Mouse (Mus musculus): ENCODE data around the gene Tmem120b. TPM values are rescaled to one million over a fixed set of nuclear protein-coding genes. Genes with fewer than 3 reads are reported as not detected.

Gene Tmem120b
- total and polyA plus RNA-seq, 3 experiments = 0.53 to 0.93 TPM; not detected in 1

- ATAC-seq (ENCODE audit: extremely low read depth, insufficient number of reproducible peaks, low FRiP score, poor library complexity, severe bottlenecking) = no peak; the same call in 1 of the 2 replicates
- Histone ChIP-seq H3K36me3 (replicated peaks) (no peaks in the 10 kb centered on the region), H3K27me3 (ENCODE audit: insufficient read depth, low read length) (peaks cover 5% of the 10 kb centered on the region; the same call in 1 of the 2 replicates), H3K4me3 (ENCODE audit: low read depth, low read length) (no peak overlapping the region), H3K4me1 (ENCODE audit: insufficient read depth, low read depth, low read length) (peaks cover 6% of the 10 kb centered on the region), H3K9me3 (replicated peaks) (no peaks in the 10 kb centered on the region)
- DNase-seq (ENCODE audit: low spot score) = peak; percentile 57
- TF ChIP-seq GATA2 (IDR thresholded peaks at IDR 0.05; ENCODE audit: borderline replicate concordance, low read depth, low read length) (no peak), POLR2AphosphoS5 (IDR thresholded peaks at IDR 0.05; ENCODE audit: insufficient replicate concordance, low read depth, low read length) (no peak), GATA1 (IDR thresholded peaks at IDR 0.05; ENCODE audit: borderline replicate concordance, low read length) (no peak), TAL1 (conservative IDR thresholded peaks at IDR 0.05; ENCODE audit: low read depth, low read length) (no peak), CTCF (IDR thresholded peaks at IDR 0.05; ENCODE audit: low read depth, low read length) (no peak)
These were observed 720 bp upstream of the Tmem120b start for GRCm38 (mm10) chr5:123067395-123067995.

- H3K36me3 ChIP-seq (replicated peaks) = no peaks in the 10 kb centered on the region
- H3K4me1 ChIP-seq (ENCODE audit: insufficient read depth, low read depth, low read length) = peaks cover 6% of the 10 kb centered on the region
- no peak overlapping the region for H3K4me3 ChIP-seq (ENCODE audit: low read depth, low read length)
- no peak for TF ChIP-seq TAL1 (conservative IDR thresholded peaks at IDR 0.05; ENCODE audit: low read depth, low read length)
- TF ChIP-seq GATA2 (IDR thresholded peaks at IDR 0.05; ENCODE audit: borderline replicate concordance, low read depth, low read length) = no peak
- no peak for TF ChIP-seq POLR2AphosphoS5 (IDR thresholded peaks at IDR 0.05; ENCODE audit: insufficient replicate concordance, low read depth, low read length)
- no peak for TF ChIP-seq CTCF (IDR thresholded peaks at IDR 0.05; ENCODE audit: low read depth, low read length)
- no peak for DNase-seq (ENCODE audit: low spot score)
- no peaks in the 10 kb centered on the region for H3K9me3 ChIP-seq (replicated peaks)
- no peak for ATAC-seq (ENCODE audit: extremely low read depth, insufficient number of reproducible peaks, low FRiP score, poor library complexity, severe bottlenecking)
- peaks cover 5% of the 10 kb centered on the region; the same call in 1 of the 2 replicates for H3K27me3 ChIP-seq (ENCODE audit: insufficient read depth, low read length)
These were observed 499 bp downstream of the Tmem120b start for GRCm38 (mm10) chr5:123068714-123069113.

- Histone ChIP-seq H3K4me1 (ENCODE audit: insufficient read depth, low read depth, low read length) (peaks cover 24% of the 10 kb centered on the region), H3K9me3 (replicated peaks) (peaks cover 4% of the 10 kb centered on the region), H3K36me3 (replicated peaks) (no peaks in the 10 kb centered on the region), H3K27me3 (ENCODE audit: insufficient read depth, low read length) (peaks cover 19% of the 10 kb centered on the region; the same call in 1 of the 2 replicates), H3K4me3 (ENCODE audit: low read depth, low read length) (peak overlapping the region; percentile 78)
- peak; percentile 45 for ATAC-seq (ENCODE audit: extremely low read depth, insufficient number of reproducible peaks, low FRiP score, poor library complexity, severe bottlenecking)
- TF ChIP-seq GATA2 (IDR thresholded peaks at IDR 0.05; ENCODE audit: borderline replicate concordance, low read depth, low read length) = no peak
- TF ChIP-seq GATA1 (IDR thresholded peaks at IDR 0.05; ENCODE audit: borderline replicate concordance, low read length) = no peak
- TF ChIP-seq TAL1 (conservative IDR thresholded peaks at IDR 0.05; ENCODE audit: low read depth, low read length) = no peak
- TF ChIP-seq CTCF (IDR thresholded peaks at IDR 0.05; ENCODE audit: low read depth, low read length) = no peak
- no peak for TF ChIP-seq POLR2AphosphoS5 (IDR thresholded peaks at IDR 0.05; ENCODE audit: insufficient replicate concordance, low read depth, low read length)
- peak; percentile 96 for DNase-seq (ENCODE audit: low spot score)
These were observed 7.6 kb downstream of the Tmem120b start for GRCm38 (mm10) chr5:123075576-123076418.

GRCm38 (mm10) chr5:123076419-123077281 lies 8.4 kb downstream of the Tmem120b start:
- Histone ChIP-seq H3K4me1 (ENCODE audit: insufficient read depth, low read depth, low read length) (peaks cover 24% of the 10 kb centered on the region), H3K9me3 (replicated peaks) (peaks cover 4% of the 10 kb centered on the region), H3K4me3 (ENCODE audit: low read depth, low read length) (peak overlapping the region; percentile 78), H3K27me3 (ENCODE audit: insufficient read depth, low read length) (peaks cover 19% of the 10 kb centered on the region; the same call in 1 of the 2 replicates), H3K36me3 (replicated peaks) (no peaks in the 10 kb centered on the region)
- no peak for ATAC-seq (ENCODE audit: extremely low read depth, insufficient number of reproducible peaks, low FRiP score, poor library complexity, severe bottlenecking)
- TF ChIP-seq GATA1 (IDR thresholded peaks at IDR 0.05; ENCODE audit: borderline replicate concordance, low read length) (no peak), TAL1 (conservative IDR thresholded peaks at IDR 0.05; ENCODE audit: low read depth, low read length) (no peak), POLR2AphosphoS5 (IDR thresholded peaks at IDR 0.05; ENCODE audit: insufficient replicate concordance, low read depth, low read length) (no peak), GATA2 (IDR thresholded peaks at IDR 0.05; ENCODE audit: borderline replicate concordance, low read depth, low read length) (no peak), CTCF (IDR thresholded peaks at IDR 0.05; ENCODE audit: low read depth, low read length) (no peak)
- no peak for DNase-seq (ENCODE audit: low spot score)

- Histone ChIP-seq H3K4me3 (ENCODE audit: low read depth, low read length) (no peak overlapping the region), H3K4me1 (ENCODE audit: insufficient read depth, low read depth, low read length) (peaks cover 24% of the 10 kb centered on the region), H3K36me3 (replicated peaks) (no peaks in the 10 kb centered on the region), H3K9me3 (replicated peaks) (peaks cover 4% of the 10 kb centered on the region), H3K27me3 (ENCODE audit: insufficient read depth, low read length) (peaks cover 16% of the 10 kb centered on the region; the same call in 1 of the 2 replicates)
- no peak for DNase-seq (ENCODE audit: low spot score)
- ATAC-seq (ENCODE audit: extremely low read depth, insufficient number of reproducible peaks, low FRiP score, poor library complexity, severe bottlenecking) = no peak
- TF ChIP-seq CTCF (IDR thresholded peaks at IDR 0.05; ENCODE audit: low read depth, low read length) (no peak), GATA2 (IDR thresholded peaks at IDR 0.05; ENCODE audit: borderline replicate concordance, low read depth, low read length) (no peak)
These were observed 11.4 kb downstream of the Tmem120b start for GRCm38 (mm10) chr5:123079568-123079967.

Measured in G1E (cell line).